Mouse (Mus musculus) stomach, postnatal 0 days (tissue): Measurements from ENCODE around the gene Rap1a. TPM values are rescaled to one million over a fixed set of nuclear protein-coding genes. Genes with fewer than 3 reads are reported as not detected.

Experiments used
- ATAC-seq: fragments of 200-750 bp; cut with Nextera tagmentation; 2 replicates; pipeline ENCODE4 v1.8.0; 2017; ENCODE audit not compliant: low FRiP score, low TSS enrichment
- DNase-seq: peaks from one replicate; pipeline ENCODE4 v3.0.0-alpha.2; 2016; ENCODE audit warnings: low spot score
- H3K27ac ChIP-seq: fragments of 300-500 bp; sonication (generic); replicated peaks from 2 replicates; pipeline ENCODE4 v1.5.1; 2014; ENCODE audit warnings: mild to moderate bottlenecking, control low read depth
- H3K27me3 ChIP-seq: fragments of 300-500 bp; sonication (generic); 2 replicates; pipeline ENCODE4 v1.6.1; 2014; ENCODE audit warnings: low read length; ENCODE audit not compliant: control insufficient read depth, insufficient read depth
- H3K36me3 ChIP-seq: fragments of 300-500 bp; sonication (generic); 2 replicates; pipeline ENCODE4 v1.6.1; 2014; ENCODE audit warnings: low read length, mixed read lengths; ENCODE audit not compliant: control insufficient read depth, insufficient read depth
- H3K4me1 ChIP-seq: fragments of 300-500 bp; sonication (generic); replicated peaks from 2 replicates; pipeline ENCODE4 v1.6.1; 2014; ENCODE audit warnings: antibody characterized with exemption; ENCODE audit not compliant: control insufficient read depth, insufficient read depth
- H3K4me2 ChIP-seq: fragments of 300-500 bp; sonication (generic); replicated peaks from 2 replicates; pipeline ENCODE4 v1.6.1; 2014; ENCODE audit warnings: low read depth, mild to moderate bottlenecking, control low read depth, moderate library complexity
- H3K4me3 ChIP-seq: fragments of 300-500 bp; sonication (generic); 2 replicates; pipeline ENCODE4 v1.5.1; 2014; ENCODE audit warnings: low read depth, low read length, control low read depth
- H3K9ac ChIP-seq: fragments of 300-500 bp; sonication (generic); 2 replicates; pipeline ENCODE4 v1.6.1; 2014; ENCODE audit warnings: mild to moderate bottlenecking, low read length, control low read depth, mixed read lengths
- H3K9me3 ChIP-seq: fragments of 300-500 bp; sonication (generic); 2 replicates; pipeline ENCODE4 v1.6.1; 2016; ENCODE audit warnings: low read length; ENCODE audit not compliant: control insufficient read depth
- CTCF ChIP-seq: IDR thresholded peaks from 2 replicates; pipeline ENCODE4 v1.5.1; 2016; ENCODE audit warnings: antibody characterized with exemption, low read depth, mild to moderate bottlenecking, moderate library complexity
- EP300 ChIP-seq: optimal IDR thresholded peaks from 2 replicates; pipeline ENCODE3; 2016; ENCODE audit warnings: antibody characterized with exemption
- WGBS: fragments of 180-500 bp; shearing (Covaris S2); extraction: QIAGEN DNeasy Blood & Tissue Kit; methylation state at CpG from one replicate; pipeline ENCODE4 v1.1.7; 2014; 5-methylcytosine and 5-hydroxymethylcytosine counted together
- polyA plus RNA-seq: library from polyadenylated mRNA; unstranded; fragments of >200 nt; fragmentation: Nextera tagmentation; extraction: Ambion mirVana; gene quantifications from 2 replicates; pipeline ENCODE4 v1.2.1, GENCODE M21; 2015

The Rap1a gene
- polyA plus RNA-seq, 1 experiment from 2014 or later = 119 TPM

GRCm38 (mm10) chr3:105757323-105758083, 43.6 kb downstream of the Rap1a start:
- 46% methylated on average over 6 of the region's 6 CpGs for WGBS
- peak; percentile 55 for DNase-seq
- Histone ChIP-seq H3K4me2 (no peak overlapping the region), H3K9me3 (no peaks in the 10 kb centered on the region), H3K27me3 (no peaks in the 10 kb centered on the region), H3K4me3 (no peak overlapping the region), H3K9ac (no peak overlapping the region), H3K4me1 (no peaks in the 10 kb centered on the region; the same call in 1 of the 2 replicates), H3K36me3 (no peaks in the 10 kb centered on the region), H3K27ac (peak overlapping the region; percentile 45)
- no peak for TF ChIP-seq EP300
- TF ChIP-seq CTCF = no peak
- ATAC-seq = peak; percentile 71; the same call in 1 of the 2 replicates

DNA sequence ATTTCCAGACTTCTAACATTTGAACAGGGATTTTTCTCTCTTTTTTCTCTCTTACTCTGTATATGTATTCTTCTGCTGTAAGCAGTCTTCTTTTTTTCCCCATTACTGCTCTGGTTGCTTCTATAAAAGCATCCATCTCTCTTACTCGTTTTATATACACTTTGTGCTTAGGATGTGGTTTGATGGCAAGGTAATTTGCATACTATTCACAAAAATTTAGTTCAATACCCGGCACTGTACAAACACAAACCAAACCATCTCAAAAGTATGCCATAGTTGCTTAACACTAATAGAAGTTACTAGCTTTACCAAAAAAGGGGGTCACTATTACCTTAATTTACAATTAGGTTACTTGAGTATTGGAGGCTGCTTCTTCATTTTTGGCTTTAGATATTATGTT, 44.6 kb downstream of the Rap1a start:
- TF ChIP-seq EP300 = no peak
- no peak for TF ChIP-seq CTCF
- Histone ChIP-seq H3K9ac (no peak overlapping the region), H3K36me3 (no peaks in the 10 kb centered on the region), H3K27me3 (no peaks in the 10 kb centered on the region), H3K4me3 (no peak overlapping the region), H3K4me2 (no peak overlapping the region), H3K4me1 (no peaks in the 10 kb centered on the region; the same call in 1 of the 2 replicates), H3K27ac (peak overlapping the region; percentile 18; the same call in 1 of the 2 replicates), H3K9me3 (no peaks in the 10 kb centered on the region)
- DNase-seq (no peak), ATAC-seq (no peak)
- 52% methylated on average over 2 of the region's 2 CpGs for WGBS

- Histone ChIP-seq H3K4me2 (no peak overlapping the region), H3K27ac (no peak overlapping the region), H3K4me3 (no peak overlapping the region), H3K27me3 (no peaks in the 10 kb centered on the region), H3K9me3 (no peaks in the 10 kb centered on the region), H3K9ac (no peak overlapping the region), H3K4me1 (no peaks in the 10 kb centered on the region; the same call in 1 of the 2 replicates), H3K36me3 (no peaks in the 10 kb centered on the region)
- ATAC-seq = no peak
- WGBS = 69% methylated on average over 9 of the region's 9 CpGs
- TF ChIP-seq EP300 (no peak), CTCF (no peak)
- DNase-seq = no peak
These were observed 46.0 kb downstream of the Rap1a start for GRCm38 (mm10) chr3:105755123-105755522.

DNA sequence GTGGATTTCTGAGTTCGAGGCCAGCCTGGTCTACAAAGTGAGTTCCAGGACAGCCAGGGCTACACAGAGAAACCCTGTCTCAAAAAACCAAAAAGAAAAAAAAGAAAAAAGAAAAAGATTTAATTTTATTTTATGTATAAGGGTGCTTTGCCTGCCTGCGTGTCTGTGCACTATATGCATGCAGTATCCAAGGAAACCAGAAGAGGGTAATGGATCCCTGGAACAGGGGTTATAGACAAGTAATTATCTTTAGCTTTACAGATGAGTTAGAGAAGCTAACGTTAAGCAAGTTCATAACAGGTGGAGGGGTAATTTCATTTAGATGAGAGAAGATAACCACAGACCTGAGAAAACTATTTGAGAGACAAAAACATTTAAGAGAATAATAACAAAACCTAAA, 47.0 kb downstream of the Rap1a start:
- DNase-seq (no peak), ATAC-seq (no peak)
- 82% methylated on average over 3 of the region's 3 CpGs for WGBS
- H3K27me3 ChIP-seq = no peaks in the 10 kb centered on the region
- H3K4me2 ChIP-seq = no peak overlapping the region
- H3K4me3 ChIP-seq = no peak overlapping the region
- no peak overlapping the region for H3K9ac ChIP-seq
- TF ChIP-seq CTCF (no peak), EP300 (no peak)
- no peaks in the 10 kb centered on the region for H3K36me3 ChIP-seq
- no peaks in the 10 kb centered on the region for H3K9me3 ChIP-seq
- H3K27ac ChIP-seq = no peak overlapping the region
- no peaks in the 10 kb centered on the region; the same call in 1 of the 2 replicates for H3K4me1 ChIP-seq

DNA sequence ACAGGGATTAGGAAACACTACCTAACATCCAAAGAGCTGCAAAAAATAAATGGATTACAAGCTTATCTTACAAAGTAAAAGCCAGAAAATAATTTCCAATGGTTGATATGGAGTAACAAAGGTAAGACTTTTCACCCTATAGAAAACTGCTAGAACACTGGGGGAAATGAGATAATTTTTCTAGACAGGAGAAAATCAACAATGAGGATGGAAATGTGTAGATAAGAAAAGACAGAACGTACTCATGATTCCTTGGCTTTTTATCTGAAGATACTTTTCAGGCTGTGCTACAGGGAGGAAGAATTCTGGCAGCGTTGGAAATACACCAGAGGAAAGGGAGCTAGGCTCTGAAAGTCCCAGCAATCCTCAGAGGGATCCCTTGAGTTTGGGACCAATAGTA, 50.3 kb downstream of the Rap1a start:
- Histone ChIP-seq H3K4me3 (no peak overlapping the region), H3K27me3 (no peaks in the 10 kb centered on the region), H3K9me3 (no peaks in the 10 kb centered on the region), H3K4me2 (no peak overlapping the region), H3K4me1 (no peaks in the 10 kb centered on the region), H3K27ac (no peak overlapping the region), H3K36me3 (no peaks in the 10 kb centered on the region; the same call in 1 of the 2 replicates), H3K9ac (no peak overlapping the region)
- TF ChIP-seq CTCF (no peak), EP300 (no peak)
- no peak for DNase-seq
- 60% methylated on average over 2 of the region's 2 CpGs for WGBS
- no peak for ATAC-seq

DNA sequence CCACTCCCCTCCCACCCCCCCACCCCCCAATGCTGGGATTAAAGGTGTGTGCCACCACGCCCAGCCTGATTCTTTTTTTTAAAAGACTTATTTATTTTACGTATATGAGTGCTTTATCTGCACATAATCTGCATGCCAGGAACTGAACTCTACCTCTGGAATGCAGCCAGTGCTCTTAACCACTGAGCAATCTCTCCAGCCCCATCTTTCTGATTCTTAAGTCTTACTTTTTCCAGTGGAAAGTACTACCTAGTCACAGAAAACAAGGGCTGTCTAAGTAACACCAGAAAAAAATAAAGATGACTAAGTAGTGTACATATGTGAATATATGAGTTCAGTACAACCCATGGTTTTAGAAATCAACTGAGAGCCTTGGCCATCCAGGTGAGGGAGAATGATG, 54.6 kb downstream of the Rap1a start:
- Histone ChIP-seq H3K27me3 (no peaks in the 10 kb centered on the region), H3K4me2 (no peak overlapping the region), H3K27ac (no peak overlapping the region), H3K4me3 (no peak overlapping the region), H3K9me3 (no peaks in the 10 kb centered on the region), H3K36me3 (no peaks in the 10 kb centered on the region; the same call in 1 of the 2 replicates), H3K4me1 (no peaks in the 10 kb centered on the region), H3K9ac (no peak overlapping the region)
- DNase-seq = no peak
- 54% methylated on average over 2 of the region's 2 CpGs for WGBS
- TF ChIP-seq CTCF (no peak), EP300 (no peak)
- ATAC-seq = no peak
